Mouse (Mus musculus) kidney, postnatal 0 days (tissue): ENCODE results near the gene Scamp3. TPM values are rescaled to one million over a fixed set of nuclear protein-coding genes. Genes with fewer than 3 reads are reported as not detected.

Experiments used
- ATAC-seq: fragments of 200-750 bp; cut with Nextera tagmentation; replicated peaks from 2 replicates; pipeline ENCODE4 v1.8.0; 2017; ENCODE audit warnings: low read depth, moderate number of reproducible peaks, moderate TSS enrichment, moderate library complexity; ENCODE audit not compliant: low FRiP score
- DNase-seq: peaks from one replicate; pipeline ENCODE4 v3.0.0-alpha.2; 2016; ENCODE audit warnings: low spot score
- H3K27ac ChIP-seq: fragments of 300-500 bp; sonication (generic); 2 replicates; pipeline ENCODE4 v1.5.1; 2014; ENCODE audit warnings: mild to moderate bottlenecking
- H3K27me3 ChIP-seq: fragments of 300-500 bp; sonication (generic); 2 replicates; pipeline ENCODE4 v1.6.1; 2014; ENCODE audit warnings: low read length, mixed read lengths; ENCODE audit not compliant: insufficient read depth
- H3K36me3 ChIP-seq: fragments of 300-500 bp; sonication (generic); 2 replicates; pipeline ENCODE4 v1.6.1; 2014; ENCODE audit warnings: low read length, mixed read lengths; ENCODE audit not compliant: insufficient read depth
- H3K4me1 ChIP-seq: fragments of 300-500 bp; sonication (generic); replicated peaks from 2 replicates; pipeline ENCODE4 v1.6.1; 2014; ENCODE audit warnings: antibody characterized with exemption, low read length, mixed read lengths; ENCODE audit not compliant: insufficient read depth
- H3K4me2 ChIP-seq: fragments of 300-500 bp; sonication (generic); 2 replicates; pipeline ENCODE4 v1.6.1; 2014; ENCODE audit warnings: mild to moderate bottlenecking, low read length, moderate library complexity, mixed read lengths
- H3K4me3 ChIP-seq: fragments of 300-500 bp; sonication (generic); replicated peaks from 2 replicates; pipeline ENCODE4 v1.5.1; 2014; ENCODE audit warnings: low read depth, low read length
- H3K9ac ChIP-seq: fragments of 300-500 bp; sonication (generic); 2 replicates; pipeline ENCODE4 v1.6.1; 2014; ENCODE audit warnings: low read depth, low read length
- H3K9me3 ChIP-seq: fragments of 300-500 bp; sonication (generic); replicated peaks from 2 replicates; pipeline ENCODE4 v1.6.1; 2016; ENCODE audit warnings: low read length, inconsistent platforms, mixed read lengths
- CTCF ChIP-seq: IDR thresholded peaks from 2 replicates; pipeline ENCODE4 v1.5.1; 2016; ENCODE audit warnings: antibody characterized with exemption, low read depth, mild to moderate bottlenecking, moderate library complexity
- WGBS: fragments of 180-500 bp; shearing (Covaris S2); extraction: QIAGEN DNeasy Blood & Tissue Kit; methylation state at CpG from one replicate; pipeline ENCODE4 v1.1.7; 2014; 5-methylcytosine and 5-hydroxymethylcytosine counted together
- polyA plus RNA-seq: library from polyadenylated mRNA; unstranded; fragments of >200 nt; fragmentation: Nextera tagmentation; extraction: Ambion mirVana; gene quantifications from 2 replicates; pipeline ENCODE4 v1.2.1, GENCODE M21; 2015

The Scamp3 gene
- polyA plus RNA-seq, 1 experiment from 2014 or later = 107 TPM

DNA sequence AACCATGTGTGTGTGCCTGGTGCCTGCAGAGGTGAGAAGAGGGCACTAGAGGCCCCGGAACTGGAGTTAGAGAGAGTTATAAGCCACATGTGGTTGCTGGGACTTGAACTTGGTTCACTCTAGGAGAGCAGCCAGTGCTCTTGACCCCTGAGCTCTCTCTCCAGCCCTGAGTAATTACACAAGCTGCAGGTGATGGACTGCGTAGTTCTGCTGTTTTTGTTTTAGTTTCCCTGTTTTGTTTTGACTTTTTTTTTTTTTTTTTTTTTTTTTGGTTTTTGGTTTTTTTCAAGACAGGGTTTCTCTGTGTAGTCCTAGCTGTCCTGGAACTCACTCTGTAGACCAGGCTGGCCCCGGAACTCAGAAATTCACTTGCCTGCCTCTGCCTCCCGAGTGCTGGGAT is 15.5 kb upstream of the Scamp3 start:
- Histone ChIP-seq H3K4me2 (no peak overlapping the region), H3K4me3 (no peak overlapping the region), H3K27me3 (no peaks in the 10 kb centered on the region), H3K9me3 (no peaks in the 10 kb centered on the region), H3K4me1 (peaks cover 21% of the 10 kb centered on the region), H3K9ac (no peak overlapping the region), H3K36me3 (no peaks in the 10 kb centered on the region), H3K27ac (no peak overlapping the region)
- no peak for TF ChIP-seq CTCF
- ATAC-seq (no peak), DNase-seq (no peak)
- WGBS = 72% methylated on average over 4 of the region's 4 CpGs

GRCm38 (mm10) chr3:89163123-89163522 is 14.2 kb upstream of the Scamp3 start:
- no peak for TF ChIP-seq CTCF
- H3K9ac ChIP-seq = no peak overlapping the region
- no peak for ATAC-seq
- H3K4me1 ChIP-seq = peaks cover 21% of the 10 kb centered on the region
- H3K27ac ChIP-seq = no peak overlapping the region
- 61% methylated on average over 1 of the region's 1 CpGs for WGBS
- peaks cover 5% of the 10 kb centered on the region; the same call in 1 of the 2 replicates for H3K36me3 ChIP-seq
- no peak overlapping the region for H3K4me2 ChIP-seq
- H3K4me3 ChIP-seq = no peak overlapping the region
- no peak for DNase-seq
- no peaks in the 10 kb centered on the region for H3K27me3 ChIP-seq
- no peaks in the 10 kb centered on the region for H3K9me3 ChIP-seq

- ATAC-seq = no peak
- H3K9ac ChIP-seq = peak overlapping the region; percentile 97; the same call in 1 of the 2 replicates
- no peak for TF ChIP-seq CTCF
Observed at GRCm38 (mm10) chr3:89163643-89164245, 13.5 kb upstream of the Scamp3 start.

DNA sequence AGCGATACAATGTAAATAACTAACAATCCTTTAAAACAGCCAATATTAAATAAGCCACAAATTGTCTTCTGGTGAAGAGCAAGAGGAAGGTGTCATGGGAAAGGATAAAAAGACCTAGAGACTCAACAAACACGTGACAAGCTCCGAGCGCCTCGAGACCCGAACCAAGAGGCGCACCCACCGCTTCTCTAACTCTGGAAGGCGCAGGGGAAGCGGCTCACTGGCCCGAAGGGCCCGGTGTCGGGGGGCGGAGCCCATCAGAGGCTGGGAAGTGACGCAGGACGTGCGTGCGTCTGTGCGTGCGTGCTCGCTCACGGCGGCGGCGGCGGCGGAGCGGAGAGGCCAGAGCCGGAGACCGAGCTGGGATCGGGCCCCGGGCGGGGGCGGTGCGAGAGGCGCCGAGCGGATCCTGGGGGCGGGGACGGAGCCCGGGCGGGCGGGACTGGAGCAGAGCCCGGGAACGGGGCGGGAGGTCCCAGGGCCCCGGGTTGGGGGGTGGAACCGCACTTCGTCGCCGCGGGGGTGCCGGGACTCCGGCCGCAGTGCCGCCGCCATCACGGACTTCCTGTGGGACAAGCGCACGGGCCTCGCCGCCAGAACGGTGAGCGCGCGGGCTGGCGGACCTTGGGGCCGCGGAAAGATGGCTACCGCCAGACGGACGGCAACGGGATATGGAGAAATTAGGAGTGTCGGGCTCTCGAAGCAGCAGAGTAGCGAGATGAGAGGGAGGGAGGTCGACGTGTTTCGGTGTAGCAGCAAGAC is 12.6 kb upstream of the Scamp3 start, which contains the start of gene Clk2:
Gene Clk2, plus strand, starts transcription at position 290 of the 762 bp plus-strand sequence.
- Histone ChIP-seq H3K27me3 (no peaks in the 10 kb centered on the region), H3K4me2 (peak within 1 kb of the TSS; percentile 64), H3K9me3 (no peaks in the 10 kb centered on the region), H3K4me1 (peaks cover 16% of the 10 kb centered on the region), H3K27ac (peak within 1 kb of the TSS; percentile 98), H3K36me3 (peaks cover 15% of the 10 kb centered on the region), H3K9ac (peak within 1 kb of the TSS; percentile 97), H3K4me3 (peak within 1 kb of the TSS; percentile 88)
- under 1% methylated on average over 76 of the region's 79 CpGs for WGBS
- ATAC-seq = peak; percentile 96
- DNase-seq = peak; percentile 96
- TF ChIP-seq CTCF = no peak

More at GRCm38 (mm10) chr3:89163643-89164245, 13.5 kb upstream of the Scamp3 start:
- H3K27ac ChIP-seq = peak overlapping the region; percentile 98; the same call in 1 of the 2 replicates
- DNase-seq = no peak
- H3K9me3 ChIP-seq = no peaks in the 10 kb centered on the region
- peak overlapping the region; percentile 88 for H3K4me3 ChIP-seq
- H3K4me2 ChIP-seq = peak overlapping the region; percentile 64
- H3K36me3 ChIP-seq = peaks cover 6% of the 10 kb centered on the region
- no peaks in the 10 kb centered on the region for H3K27me3 ChIP-seq
- 74% methylated on average over 5 of the region's 5 CpGs for WGBS
- H3K4me1 ChIP-seq = peaks cover 21% of the 10 kb centered on the region

- DNase-seq (no peak), ATAC-seq (no peak)
- Histone ChIP-seq H3K27ac (peak overlapping the region; percentile 98), H3K9ac (peak overlapping the region; percentile 97), H3K9me3 (no peaks in the 10 kb centered on the region), H3K4me3 (peak overlapping the region; percentile 88), H3K4me2 (peak overlapping the region; percentile 64), H3K27me3 (no peaks in the 10 kb centered on the region), H3K4me1 (peaks cover 13% of the 10 kb centered on the region), H3K36me3 (peaks cover 22% of the 10 kb centered on the region)
- no peak for TF ChIP-seq CTCF
- 13% methylated on average over 12 of the region's 12 CpGs for WGBS
Observed at GRCm38 (mm10) chr3:89165268-89165870, 11.9 kb upstream of the Scamp3 start.

DNA sequence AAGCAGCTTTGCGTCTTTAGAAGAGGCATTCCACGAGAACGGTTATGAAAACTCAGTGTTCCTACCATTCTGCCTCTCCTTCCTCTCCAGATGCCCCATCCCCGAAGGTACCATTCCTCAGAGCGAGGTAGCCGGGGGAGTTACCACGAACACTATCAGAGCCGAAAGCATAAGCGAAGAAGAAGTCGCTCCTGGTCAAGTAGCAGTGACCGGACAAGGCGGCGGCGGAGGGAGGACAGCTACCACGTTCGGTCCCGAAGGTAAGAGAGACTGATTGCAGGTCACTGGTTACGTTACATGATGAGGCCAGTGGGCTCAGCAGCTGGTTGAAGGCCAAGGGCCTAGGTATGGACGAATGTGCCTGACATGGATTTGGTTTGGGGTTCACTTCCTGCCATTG is 10.3 kb upstream of the Scamp3 start:
- Histone ChIP-seq H3K4me2 (no peak overlapping the region), H3K4me3 (no peak overlapping the region), H3K27ac (no peak overlapping the region), H3K9me3 (no peaks in the 10 kb centered on the region), H3K9ac (no peak overlapping the region), H3K27me3 (no peaks in the 10 kb centered on the region), H3K4me1 (peaks cover 13% of the 10 kb centered on the region), H3K36me3 (peaks cover 28% of the 10 kb centered on the region)
- TF ChIP-seq CTCF = no peak
- 79% methylated on average over 19 of the region's 19 CpGs for WGBS
- DNase-seq (no peak), ATAC-seq (no peak)
